Mouse (Mus musculus): ENCODE data around the gene Ube2e2.
A peak's percentile ranks its signal among the peaks of the same experiment; 100 is the strongest.

Ube2e2 gene

DNA sequence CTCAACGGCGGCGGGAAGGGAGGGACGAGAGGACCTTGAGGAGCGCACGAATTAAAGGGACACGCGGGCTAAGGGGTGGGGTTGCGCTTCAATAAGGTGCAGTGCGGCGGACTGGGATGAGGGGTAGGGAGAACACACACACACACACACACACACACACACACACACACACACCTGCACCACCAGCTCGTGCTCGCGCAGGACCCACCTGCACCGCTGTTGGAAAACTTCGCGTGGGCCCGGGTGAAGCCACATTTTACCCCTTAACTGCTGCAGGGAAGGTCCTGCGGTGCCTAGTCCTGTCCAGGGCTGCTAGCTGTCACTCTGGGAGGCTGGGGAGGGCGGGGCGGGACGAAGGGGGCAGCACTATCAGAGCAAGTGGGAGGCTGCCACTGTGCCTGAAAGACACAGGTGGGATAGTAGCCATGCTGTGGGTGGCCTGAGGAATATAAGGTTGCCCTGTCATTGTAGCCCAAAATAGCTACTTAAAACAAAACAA, at the start of gene Ube2e2:
Ube2e2 (minus strand) TSS at position 321 of the 499 bp plus-strand sequence.
- no peak for DNase-seq (ENCODE audit: low spot score in 2 of 2)

DNA sequence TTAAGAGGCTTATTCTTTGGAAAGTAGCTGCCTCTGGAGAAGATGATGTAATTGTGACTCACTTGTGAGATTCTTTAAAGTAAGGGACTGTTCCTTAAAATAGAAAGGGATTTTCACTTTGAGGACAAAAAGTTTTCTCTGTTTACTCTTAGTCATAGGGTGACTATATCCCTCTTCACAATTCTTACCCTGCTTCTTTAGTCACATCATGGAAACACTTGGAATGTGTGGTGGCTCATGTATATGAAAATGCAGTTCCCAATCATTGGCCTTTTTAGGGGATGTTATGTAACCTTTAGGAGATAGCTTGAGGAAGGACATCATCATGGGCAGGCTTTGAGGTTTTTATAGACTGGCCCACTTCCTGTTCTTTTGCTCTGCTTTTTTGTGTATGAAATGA, 46.0 kb upstream of the Ube2e2 start:
- no peak for DNase-seq (ENCODE audit: low spot score in 2 of 2)

DNA sequence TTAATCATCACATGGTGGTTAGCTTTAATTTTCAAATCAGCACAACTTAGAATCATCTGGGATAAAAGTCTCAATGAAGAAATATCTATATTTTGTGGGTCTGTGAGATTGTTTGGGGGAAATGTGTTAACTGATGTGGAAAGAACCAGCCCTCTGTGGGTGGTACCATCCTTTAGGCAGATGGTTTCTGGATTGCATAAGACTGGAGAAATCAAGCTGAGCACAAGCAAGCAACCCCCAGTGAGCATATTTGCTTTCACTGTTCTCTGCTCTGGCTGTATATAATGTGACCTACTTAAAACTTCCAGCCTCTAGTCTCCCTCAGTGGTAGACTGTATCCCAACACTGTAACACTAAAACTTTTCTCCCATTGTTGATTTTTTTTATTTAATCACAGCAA, 9.5 kb upstream of the Ube2e2 start:
- DNase-seq (ENCODE audit: low spot score in 2 of 2) = no peak

DNA sequence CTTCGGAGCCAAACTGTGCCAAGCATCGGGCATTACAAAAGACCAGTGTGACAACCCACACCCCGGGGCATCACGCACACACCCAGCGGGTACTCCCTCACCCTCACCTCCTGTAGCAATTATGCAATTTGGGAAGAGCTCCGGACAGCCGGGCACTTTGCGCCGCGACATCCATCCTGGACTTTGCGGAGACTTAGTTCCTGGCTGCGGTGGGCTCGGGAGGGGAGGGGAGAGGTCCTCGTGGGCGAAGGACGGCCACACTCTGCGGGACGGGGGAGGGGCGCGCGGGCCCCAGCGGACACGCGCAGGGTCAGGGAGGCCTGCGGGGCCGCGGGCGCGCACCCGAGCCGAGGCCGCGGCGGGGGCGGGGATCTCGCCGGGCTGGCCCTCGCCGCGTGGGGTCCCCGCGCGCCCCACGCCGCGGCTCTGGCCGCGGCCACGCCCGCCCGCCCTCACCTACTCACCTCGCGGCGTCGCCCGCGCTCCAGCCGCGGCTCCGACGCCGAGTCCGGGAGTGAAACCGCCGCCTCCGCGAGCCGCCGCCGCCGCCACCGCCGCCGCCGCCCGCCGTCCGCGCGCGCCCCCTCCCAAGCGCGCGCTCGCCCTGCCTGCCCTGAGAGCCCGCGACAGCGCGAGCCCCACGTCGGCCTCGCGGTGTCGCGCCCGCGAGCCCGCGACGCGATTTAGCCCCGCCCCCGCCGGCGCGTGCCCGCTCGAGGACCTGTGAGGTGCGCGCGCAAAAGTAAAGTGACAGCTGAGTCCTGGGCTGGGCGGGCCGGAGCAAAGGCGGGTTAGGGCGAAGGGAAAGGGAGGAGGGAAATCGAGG, 733 bp downstream of the Ube2e2 start:
- peak; percentile 78 to 88 for DNase-seq (ENCODE audit: low spot score in 2 of 2)

DNA sequence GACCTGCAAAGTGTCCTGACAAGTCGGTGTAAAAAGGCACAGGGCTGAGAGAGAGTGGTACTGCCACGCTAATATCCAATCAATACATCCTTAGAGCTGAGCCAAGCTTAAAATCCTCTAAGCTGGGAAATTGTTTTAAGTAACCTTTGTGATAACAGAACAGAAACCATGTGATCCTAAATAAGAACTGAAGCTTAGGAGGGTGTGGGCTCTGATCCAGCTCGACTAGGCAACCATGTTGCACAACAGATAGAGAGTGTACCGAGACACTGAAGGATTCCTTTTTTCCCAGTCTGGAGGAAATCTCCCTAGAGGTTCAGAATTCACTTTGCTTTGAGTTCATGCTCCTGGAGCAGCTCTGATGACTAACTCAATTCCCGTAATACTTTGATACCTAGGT, 4.5 kb downstream of the Ube2e2 start:
- DNase-seq (ENCODE audit: low spot score in 2 of 2) = no peak

DNA sequence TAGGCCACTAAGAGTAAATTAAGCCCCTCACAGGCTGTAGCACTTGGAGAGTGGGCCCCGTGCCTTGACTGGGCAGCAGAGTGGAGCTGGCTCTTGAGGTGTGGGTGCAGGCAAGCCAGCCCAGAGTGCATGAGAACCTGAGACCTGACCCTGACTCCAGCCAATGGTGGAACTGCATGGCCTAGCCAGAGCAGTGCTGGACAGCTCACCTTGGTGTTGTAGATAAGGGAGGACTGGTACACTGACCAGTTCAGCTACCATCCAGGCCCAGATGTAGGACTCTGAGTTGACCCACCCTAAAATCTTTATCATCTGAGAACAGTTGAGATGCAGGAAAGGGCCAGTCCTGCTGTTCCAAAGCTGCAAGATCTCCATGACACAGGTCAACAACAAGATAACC, 11.6 kb downstream of the Ube2e2 start:
- DNase-seq (ENCODE audit: low spot score in 2 of 2) = no peak

DNA sequence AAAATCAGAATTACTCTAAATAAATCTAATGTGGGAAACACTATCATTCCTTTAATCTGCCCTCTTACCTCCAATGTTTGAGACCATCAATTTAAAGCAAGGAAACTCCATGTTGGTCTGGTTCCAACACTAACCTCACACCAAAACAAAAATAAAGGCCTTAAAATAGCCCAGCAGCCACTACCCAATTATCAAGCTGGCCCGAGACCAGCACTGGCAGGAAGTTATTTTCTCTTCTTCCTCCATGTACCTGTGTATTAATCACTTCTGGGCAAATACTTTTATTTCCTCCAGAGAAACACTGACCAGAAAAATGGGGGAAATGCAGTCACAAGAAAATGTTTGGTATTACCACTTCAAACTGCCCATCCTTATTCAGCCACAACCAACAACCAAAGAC, 23.4 kb downstream of the Ube2e2 start:
- DNase-seq (ENCODE audit: low spot score in 2 of 2) = no peak

DNA sequence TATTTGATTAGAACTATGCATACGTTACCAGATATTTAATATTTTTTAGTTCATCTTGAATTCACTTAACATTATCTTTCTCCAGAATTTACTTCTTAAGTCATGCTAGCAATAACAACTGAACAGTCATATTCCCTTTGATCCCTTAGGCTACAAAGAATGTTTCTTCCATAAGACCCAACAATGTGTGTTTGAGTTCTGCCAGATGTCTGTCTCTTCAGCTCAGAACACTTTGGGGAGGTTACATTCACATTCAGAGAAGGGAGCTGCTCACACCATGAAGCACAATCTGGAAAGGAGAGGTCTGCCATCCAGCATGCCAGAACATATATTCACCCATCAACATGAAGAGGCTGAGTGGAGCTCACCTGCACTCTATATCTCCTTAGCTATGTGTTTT, 65.4 kb downstream of the Ube2e2 start:
- DNase-seq (ENCODE audit: low spot score in 2 of 2) = no peak

DNA sequence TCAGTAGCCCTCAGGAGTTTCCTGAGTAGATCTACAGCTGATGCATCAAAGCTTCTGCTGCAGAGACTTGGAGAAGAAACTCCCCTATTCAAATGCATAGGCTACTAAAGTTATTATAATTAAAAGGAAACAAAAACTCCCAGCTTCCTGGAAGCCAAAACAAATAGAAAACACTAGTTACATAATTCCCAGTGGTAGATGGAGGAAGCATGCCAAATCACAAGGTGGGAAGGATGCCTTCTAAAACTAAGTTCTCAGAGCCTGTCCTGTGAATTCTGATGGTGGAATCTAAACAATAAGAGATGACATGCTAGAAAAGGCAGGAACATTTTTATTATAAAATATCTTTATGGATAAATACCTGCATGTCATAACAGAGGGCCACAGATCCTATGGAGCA, 67.3 kb downstream of the Ube2e2 start:
- no peak for DNase-seq (ENCODE audit: low spot score in 2 of 2)

DNA sequence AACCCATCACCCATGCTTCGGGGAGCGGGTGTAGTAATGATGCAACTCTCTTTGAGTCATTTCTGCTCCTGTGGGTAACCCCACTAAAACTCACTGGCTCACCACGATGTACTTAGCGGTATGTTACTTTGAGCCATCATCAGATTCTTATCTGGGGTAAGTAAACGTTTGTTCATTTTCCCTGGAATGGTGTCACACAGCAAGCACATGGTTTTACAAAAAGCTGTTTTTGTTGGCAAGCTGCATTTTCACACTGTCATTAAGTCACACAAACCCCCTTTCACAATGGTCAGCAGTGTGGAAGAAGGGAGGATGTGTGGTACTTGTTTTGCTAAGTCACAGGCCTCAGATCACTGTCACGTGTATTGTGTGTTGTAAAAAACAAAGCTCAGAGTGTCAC, 73.4 kb downstream of the Ube2e2 start:
- no peak for DNase-seq (ENCODE audit: low spot score in 2 of 2)

DNA sequence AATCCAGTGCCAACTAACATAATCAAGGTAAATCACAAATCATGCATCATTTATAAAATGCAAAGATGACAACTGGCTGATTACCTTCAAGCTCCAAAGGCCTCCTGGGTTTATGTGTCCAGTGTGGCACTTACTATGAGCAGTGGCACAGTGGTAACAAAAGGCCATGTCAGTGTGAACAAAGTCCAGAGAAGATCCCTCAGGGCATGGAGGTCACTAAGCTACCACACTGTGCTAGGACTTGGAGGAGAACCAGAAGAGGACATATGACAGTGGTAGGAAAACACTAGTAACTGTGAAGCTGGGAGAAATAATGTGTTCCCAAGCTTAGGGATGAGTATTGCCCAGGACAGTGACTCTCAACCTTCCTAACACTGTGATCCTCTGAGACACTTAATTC, 97.2 kb downstream of the Ube2e2 start:
- DNase-seq (ENCODE audit: low spot score in 2 of 2) = no peak

DNA sequence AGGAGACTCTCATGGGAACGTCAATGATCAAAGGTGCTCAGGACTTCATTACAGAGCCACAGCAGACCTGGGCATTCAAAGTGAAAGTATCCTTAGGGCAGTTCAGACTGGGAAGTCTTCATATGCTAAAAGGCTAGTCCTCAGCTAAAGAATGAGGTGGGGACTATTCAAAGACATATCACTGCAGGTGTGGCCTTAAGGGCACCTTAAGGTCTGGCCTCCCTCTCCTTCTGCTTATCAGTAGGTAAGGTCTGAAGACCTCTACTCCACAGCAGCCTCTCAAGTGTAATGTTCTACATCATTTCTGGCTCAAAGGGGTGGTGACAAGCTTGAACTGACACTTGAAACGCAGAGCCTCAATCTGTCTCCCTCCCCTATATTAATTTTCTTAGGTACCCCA, 98.3 kb downstream of the Ube2e2 start:
- DNase-seq (ENCODE audit: low spot score in 2 of 2) = no peak

DNA sequence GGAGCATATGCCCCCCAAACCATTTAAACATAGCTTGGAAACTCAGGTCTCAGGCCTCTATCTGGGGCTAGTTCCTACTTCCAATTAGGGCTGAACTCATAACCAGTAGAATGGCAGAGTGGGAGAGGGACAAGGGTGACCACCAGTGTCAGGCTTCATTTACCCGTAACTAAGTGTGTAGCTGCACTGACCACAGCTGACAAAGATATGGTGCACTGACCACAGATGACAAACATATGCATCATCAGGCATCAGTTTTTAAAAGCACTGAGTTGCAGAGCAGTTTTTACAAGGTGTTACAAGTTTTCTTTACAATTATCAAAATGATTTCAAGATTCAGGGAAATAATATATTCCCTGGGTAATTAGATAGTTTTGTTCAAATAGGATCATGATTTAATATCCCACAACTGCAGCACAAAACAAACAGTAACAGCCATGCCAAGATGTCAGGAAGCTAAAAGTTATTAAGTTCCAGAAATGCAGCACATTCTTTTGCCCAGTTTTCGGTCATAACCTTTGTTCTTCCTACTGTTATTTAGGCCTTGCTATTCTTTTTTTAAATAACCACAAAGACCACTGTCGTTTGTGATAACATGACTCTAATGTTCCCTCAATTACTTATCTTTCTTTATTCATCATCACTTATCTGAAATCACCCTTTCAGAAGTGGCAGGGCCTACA, 114.9 kb downstream of the Ube2e2 start:
- DNase-seq (ENCODE audit: low spot score in 2 of 2) = no peak

DNA sequence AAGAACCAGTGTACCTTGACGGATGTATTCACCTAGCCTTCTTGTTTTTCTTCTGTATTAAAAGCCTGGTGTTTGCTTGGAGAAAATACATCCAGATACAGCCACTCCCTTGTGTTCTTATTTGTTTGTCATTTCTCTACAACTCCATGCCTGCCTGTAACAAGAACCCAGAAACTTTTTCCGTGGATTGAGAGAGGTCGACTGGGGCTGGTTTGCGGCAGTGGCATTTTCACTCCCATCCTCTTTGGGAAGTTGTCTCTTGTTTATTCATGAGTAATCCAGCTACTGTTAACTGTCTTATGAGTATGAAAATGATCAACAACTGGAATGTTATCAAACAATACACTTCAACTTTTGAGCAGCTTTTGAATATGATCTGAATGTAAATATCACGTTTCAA, 115.8 kb downstream of the Ube2e2 start:
- DNase-seq (ENCODE audit: low spot score in 2 of 2) = no peak

DNA sequence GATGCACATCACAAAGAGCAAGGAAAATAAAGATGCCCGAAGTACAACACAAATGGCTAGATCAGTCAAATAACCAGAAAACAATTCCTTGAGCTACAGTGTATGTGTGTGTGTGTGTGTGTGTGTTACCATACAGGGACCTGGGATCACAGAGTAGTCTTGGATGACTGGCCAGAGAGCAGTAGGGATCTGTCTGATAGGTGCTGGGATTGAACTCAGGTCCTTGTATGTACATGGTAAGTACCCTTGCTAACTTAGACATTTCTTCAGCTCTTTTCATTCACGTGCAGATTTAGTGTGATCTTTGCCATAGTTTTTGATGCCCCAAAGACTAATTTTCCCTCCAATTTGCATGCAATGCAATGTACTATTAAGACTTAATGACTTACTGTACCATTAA, 117.9 kb downstream of the Ube2e2 start:
- no peak for DNase-seq (ENCODE audit: low spot score in 2 of 2)

DNA sequence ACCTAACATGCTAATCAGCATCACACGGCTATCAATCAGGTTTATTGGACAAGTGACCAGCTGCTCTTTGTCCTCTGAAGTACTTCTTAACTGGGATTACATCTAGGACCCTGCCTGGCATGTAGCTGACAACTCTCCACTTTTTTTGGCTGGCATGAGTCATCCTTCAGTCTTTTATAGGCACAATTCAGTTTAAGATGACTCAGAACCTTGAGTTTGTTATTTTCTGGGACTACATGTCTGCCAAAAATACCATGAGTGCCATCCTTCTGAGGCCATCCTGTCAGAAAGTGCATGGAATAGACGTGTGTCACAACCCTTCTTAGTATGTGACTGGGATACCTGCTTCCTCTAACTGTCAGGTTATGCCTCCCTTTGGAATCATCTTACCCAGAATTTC, 120.3 kb downstream of the Ube2e2 start:
- no peak for DNase-seq (ENCODE audit: low spot score in 2 of 2)

DNA sequence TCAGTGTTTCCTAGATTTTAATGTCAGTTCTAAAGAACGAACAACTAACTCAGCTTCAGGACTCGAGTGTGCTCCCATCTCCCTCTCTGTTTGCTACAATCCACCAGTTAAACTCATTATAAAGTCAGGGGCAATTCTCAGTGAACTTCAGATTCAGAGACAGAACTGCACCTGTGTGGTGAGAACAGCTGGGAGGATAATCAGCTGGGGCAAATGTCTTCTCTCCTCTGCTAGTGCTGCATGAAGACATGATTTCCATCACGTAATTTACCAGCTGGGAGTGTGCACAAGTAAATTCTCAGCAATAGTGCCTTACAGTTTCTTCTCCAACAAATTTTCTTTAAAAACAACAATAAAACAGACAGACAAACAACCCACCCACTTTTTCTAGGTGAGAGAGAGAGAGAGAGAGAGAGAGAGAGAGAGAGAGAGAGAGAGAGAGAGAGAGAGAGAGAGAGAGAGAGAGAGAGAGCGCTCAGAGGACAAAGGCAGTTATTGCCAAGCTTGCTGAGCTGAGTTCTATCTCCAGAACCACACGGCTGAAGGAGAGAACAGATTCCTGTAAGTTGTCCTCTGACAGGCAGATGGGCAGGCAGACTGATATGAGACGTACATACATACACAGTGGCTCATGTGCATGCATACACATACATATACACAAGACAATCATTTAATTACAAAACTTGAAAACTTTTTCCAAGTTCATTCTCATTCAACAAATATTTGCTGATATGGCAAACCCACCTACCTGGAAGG, 134.3 kb downstream of the Ube2e2 start:
- no peak for DNase-seq (ENCODE audit: low spot score in 2 of 2)

DNA sequence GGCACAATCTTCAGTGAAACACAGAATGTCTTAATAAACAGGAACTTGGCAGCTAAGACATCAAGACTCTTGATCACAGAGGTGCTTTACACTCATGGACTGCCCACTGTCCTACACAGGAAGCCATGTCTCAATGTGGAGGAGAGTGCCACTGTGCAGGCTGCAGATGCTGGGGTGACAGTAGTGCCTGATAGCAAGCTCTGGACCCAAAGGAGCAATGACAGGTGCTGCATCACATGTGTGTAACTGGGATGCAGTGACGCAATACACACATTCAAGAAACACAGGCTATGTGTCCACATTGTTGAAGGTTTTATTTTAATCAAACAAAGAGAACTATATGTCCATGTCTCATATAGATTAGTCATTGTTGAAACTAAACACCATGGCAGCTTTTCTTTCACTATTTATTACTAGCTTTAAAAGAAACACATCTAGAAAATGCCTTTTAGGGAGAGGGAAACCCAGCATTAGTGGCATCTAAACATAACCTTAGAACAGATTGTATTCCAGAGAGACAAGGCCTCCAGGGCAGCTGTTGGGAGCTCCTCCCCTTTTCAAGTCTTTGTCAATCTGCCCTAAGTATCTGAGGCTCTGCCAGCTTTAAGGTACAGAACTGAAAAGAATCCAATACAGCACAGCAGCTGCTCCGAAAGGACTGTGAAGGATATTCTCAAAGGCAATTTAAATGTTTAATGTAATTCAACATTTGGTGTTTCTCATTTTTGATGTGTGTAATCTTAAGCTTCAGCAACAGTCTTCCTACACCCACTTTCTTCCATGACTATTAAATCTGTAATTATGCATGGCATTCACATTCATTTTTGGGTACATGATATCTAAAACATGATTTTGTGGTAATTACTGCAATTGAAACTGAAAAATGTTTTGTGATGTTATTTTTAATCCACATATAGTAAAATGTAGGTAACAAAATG, 135.2 kb downstream of the Ube2e2 start:
- DNase-seq (ENCODE audit: low spot score in 2 of 2) = no peak

DNA sequence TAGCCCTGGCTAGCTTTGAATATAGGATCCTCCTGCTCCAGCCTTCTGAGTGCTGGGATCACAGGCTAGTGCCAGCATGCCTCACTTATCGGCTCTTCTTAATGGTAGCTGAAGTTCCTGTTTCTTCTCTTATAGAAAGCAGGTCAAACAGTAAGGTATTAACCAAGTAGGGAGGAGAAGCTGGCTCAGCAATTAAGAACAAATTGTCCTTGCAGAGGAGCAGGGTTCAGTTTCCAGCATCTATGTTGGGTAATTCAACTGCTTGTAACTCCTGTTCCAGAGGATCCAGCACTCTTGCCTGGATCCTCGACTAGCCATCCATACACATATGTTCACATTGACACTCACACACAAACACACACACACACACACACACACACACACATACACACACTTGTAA, 136.1 kb downstream of the Ube2e2 start:
- DNase-seq (ENCODE audit: low spot score in 2 of 2) = no peak

DNA sequence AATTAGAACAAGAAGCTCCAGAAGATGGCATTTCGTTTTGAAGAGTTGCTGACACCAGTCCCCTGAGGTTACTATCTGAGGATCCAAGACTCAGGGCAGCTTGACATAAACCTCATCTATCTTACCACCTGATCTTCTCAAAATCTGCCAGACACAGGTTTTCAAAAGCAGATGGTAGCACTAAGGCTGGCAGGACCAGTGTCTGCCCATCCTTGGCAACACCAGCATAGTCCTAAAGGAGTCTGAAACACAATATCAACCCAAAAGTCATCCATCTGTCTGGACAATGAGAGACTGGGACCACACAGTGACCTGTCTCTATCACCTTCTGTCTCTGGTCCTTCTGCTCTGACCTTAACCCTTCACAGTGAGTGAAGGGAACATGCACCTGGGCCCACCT, 138.7 kb downstream of the Ube2e2 start:
- no peak for DNase-seq (ENCODE audit: low spot score in 2 of 2)

DNA sequence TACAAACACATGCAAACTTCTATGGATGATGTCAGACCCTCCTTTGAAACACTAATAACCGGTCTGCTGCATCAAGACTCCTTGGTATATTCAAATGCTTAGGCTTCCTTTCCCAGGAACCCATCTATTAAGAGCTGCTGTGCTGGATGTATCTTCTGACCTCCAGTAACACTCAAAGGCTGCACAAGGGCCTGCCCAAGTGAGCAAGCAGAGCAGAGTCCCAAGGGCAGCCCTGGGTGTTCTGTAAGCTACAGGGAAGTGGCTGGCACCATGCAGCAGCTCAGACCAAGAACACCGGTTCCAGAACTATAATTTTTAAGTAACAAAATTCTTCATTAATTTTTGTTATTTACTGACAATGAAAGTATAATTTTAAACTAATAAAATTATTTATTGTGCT, 139.5 kb downstream of the Ube2e2 start:
- no peak for DNase-seq (ENCODE audit: low spot score in 2 of 2)
